Mouse (Mus musculus): ENCODE measurements around the gene Zc3h6. TPM values are rescaled to one million over a fixed set of nuclear protein-coding genes. Genes with fewer than 3 reads are reported as not detected.

Gene Zc3h6
- polyA plus RNA-seq, 1 experiment, result 4.0 TPM

DNA sequence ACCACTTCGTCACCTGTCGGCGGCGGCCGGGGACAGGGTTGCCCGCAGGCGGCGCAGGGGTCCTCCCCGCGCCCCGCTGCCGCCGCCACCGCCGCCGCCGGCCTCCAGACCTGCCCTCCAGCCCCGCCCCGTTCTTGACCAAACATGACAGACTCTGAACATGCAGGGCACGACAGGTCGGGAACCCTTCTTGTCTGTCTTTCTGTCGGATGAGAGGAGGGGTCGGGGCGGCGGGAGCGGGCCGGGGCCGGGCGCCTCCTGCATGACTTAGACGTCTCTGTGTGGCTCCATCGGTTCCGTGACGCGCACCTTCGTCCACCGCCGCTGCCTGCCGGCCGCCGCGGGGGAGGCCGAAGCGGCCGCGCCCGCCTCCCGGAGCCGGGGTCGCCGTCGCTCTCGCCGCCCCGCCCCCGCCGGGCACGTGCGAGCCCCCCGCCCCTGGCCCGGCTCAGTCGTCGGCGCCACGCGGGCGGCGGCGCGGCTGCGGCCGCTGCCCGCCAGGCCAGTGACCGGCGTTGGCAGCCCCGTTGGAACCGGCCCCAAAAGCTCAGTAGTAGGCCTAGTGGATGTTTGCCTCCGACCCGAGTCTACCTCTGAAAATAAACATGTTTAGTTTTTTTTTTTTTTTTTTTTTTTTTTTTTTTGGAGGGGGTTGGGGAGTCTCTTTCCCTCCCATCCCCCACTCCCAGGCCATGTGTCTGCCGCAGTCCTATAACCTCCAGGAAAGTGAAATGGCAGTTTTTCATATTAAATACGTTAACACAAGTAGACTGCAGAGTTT lies 649 bp downstream of the Zc3h6 start, which contains the start of gene Gm10762:
Gene Gm10762 (minus strand): TSS at position 65 of the 781 bp plus-strand sequence.
- peak; percentile 84 for DNase-seq (ENCODE audit: low read depth)
- TF ChIP-seq CTCF (IDR thresholded peaks at IDR 0.05; ENCODE audit: borderline replicate concordance, extremely low read depth, insufficient read depth, insufficient read length) (no peak), POLR2A (IDR thresholded peaks at IDR 0.05; ENCODE audit: borderline replicate concordance, extremely low read depth, insufficient read depth, insufficient read length, poor library complexity, severe bottlenecking) (peak; percentile 63; the same call in 1 of the 2 replicates)

DNA sequence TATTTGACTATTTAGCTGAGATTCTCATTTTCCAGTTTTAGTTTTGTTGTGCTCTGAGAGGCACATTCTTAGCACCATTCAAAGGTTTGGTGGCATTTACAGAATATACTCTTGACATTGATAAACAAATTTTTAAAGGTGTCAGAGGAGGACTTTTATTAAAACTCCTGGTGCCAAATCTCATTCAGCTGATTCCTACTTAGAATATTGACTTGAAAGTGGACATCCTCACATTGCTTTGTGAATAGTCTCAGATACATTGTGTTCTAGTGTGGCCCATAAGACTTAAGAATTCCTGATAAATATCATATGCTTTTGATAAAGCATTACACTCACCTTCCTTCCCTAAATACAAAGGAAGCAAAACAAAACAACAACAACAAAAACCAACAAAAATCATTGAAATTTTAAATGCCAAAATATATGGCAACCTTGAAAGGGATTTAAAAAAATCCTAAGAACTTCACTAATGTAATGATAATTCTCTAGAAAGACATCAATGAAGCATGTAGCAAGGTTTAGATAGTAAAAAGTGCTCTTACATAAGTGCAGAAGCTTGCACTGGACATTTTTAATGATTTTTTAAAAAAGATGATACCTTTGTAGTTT lies 1.4 kb downstream of the Zc3h6 start:
- TF ChIP-seq POLR2A (IDR thresholded peaks at IDR 0.05; ENCODE audit: borderline replicate concordance, extremely low read depth, insufficient read depth, insufficient read length, poor library complexity, severe bottlenecking), result no peak
- no peak for TF ChIP-seq CTCF (IDR thresholded peaks at IDR 0.05; ENCODE audit: borderline replicate concordance, extremely low read depth, insufficient read depth, insufficient read length)
- no peak for DNase-seq (ENCODE audit: low read depth)

GRCm38 (mm10) chr2:128972301-128972700 lies 5.1 kb downstream of the Zc3h6 start:
- DNase-seq (ENCODE audit: low read depth), result no peak
- TF ChIP-seq CTCF (IDR thresholded peaks at IDR 0.05; ENCODE audit: borderline replicate concordance, extremely low read depth, insufficient read depth, insufficient read length) (no peak), POLR2A (IDR thresholded peaks at IDR 0.05; ENCODE audit: borderline replicate concordance, extremely low read depth, insufficient read depth, insufficient read length, poor library complexity, severe bottlenecking) (no peak)

GRCm38 (mm10) chr2:128975572-128975971 lies 8.4 kb downstream of the Zc3h6 start:
- DNase-seq (ENCODE audit: low read depth), result no peak
- TF ChIP-seq POLR2A (IDR thresholded peaks at IDR 0.05; ENCODE audit: borderline replicate concordance, extremely low read depth, insufficient read depth, insufficient read length, poor library complexity, severe bottlenecking) (no peak), CTCF (IDR thresholded peaks at IDR 0.05; ENCODE audit: borderline replicate concordance, extremely low read depth, insufficient read depth, insufficient read length) (no peak)

DNA sequence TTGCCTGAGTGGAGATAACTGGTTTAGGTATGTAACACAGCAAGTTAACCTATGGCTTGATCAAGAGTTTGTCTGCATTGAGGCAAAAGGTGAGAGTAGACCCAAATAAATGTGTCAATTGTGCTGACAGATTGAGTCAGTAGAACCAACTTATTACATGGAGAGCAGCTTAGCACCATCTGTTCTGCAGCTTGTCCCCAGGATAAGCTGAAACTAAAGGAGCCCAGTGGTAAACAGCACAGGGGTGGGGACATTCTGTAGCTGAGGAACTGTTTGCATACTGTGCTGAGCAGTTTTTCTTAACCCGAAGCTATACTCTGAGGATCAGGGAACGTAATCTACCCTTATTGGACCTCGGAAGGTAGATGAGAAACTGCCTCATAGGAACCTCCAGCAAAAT lies 17.5 kb downstream of the Zc3h6 start:
- TF ChIP-seq CTCF (IDR thresholded peaks at IDR 0.05; ENCODE audit: borderline replicate concordance, extremely low read depth, insufficient read depth, insufficient read length) (no peak), POLR2A (IDR thresholded peaks at IDR 0.05; ENCODE audit: borderline replicate concordance, extremely low read depth, insufficient read depth, insufficient read length, poor library complexity, severe bottlenecking) (no peak)
- DNase-seq (ENCODE audit: low read depth), result peak; percentile 18

DNA sequence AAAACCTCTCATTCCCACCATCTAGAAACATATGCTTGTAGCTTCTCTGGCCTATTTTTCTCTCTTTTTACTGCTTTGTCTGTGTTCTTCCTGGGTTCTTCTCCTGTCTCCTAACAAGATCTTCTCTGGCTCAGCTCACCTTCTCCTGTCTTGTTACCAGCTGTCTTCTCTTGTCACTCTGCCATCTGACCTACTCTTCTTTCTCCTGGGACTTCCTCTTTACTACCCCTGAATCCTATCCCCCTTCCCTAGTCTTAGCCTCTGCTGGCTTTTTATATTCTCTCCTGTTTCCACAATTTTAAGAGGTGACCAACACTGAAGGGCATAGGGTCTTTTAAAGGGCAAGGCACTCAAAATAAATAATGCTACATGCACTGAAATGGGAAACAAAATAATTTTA lies 37.7 kb downstream of the Zc3h6 start:
- TF ChIP-seq CTCF (IDR thresholded peaks at IDR 0.05; ENCODE audit: borderline replicate concordance, extremely low read depth, insufficient read depth, insufficient read length), result no peak
- TF ChIP-seq POLR2A (IDR thresholded peaks at IDR 0.05; ENCODE audit: borderline replicate concordance, extremely low read depth, insufficient read depth, insufficient read length, poor library complexity, severe bottlenecking), result no peak
- DNase-seq (ENCODE audit: low read depth), result no peak

GRCm38 (mm10) chr2:129006194-129006749 lies 39.1 kb downstream of the Zc3h6 start:
- peak; percentile 1 for DNase-seq (ENCODE audit: low read depth)
- TF ChIP-seq POLR2A (IDR thresholded peaks at IDR 0.05; ENCODE audit: borderline replicate concordance, extremely low read depth, insufficient read depth, insufficient read length, poor library complexity, severe bottlenecking) (no peak), CTCF (IDR thresholded peaks at IDR 0.05; ENCODE audit: borderline replicate concordance, extremely low read depth, insufficient read depth, insufficient read length) (no peak)

GRCm38 (mm10) chr2:129008867-129009266 lies 41.7 kb downstream of the Zc3h6 start:
- 0 out of 2 replicates have a peak, but pooled peaks have one; percentile 4 for TF ChIP-seq CTCF (IDR thresholded peaks at IDR 0.05; ENCODE audit: borderline replicate concordance, extremely low read depth, insufficient read depth, insufficient read length)

GRCm38 (mm10) chr2:129020106-129020505 lies 52.9 kb downstream of the Zc3h6 start:
- no peak for TF ChIP-seq CTCF (IDR thresholded peaks at IDR 0.05; ENCODE audit: borderline replicate concordance, extremely low read depth, insufficient read depth, insufficient read length)
- no peak for TF ChIP-seq POLR2A (IDR thresholded peaks at IDR 0.05; ENCODE audit: borderline replicate concordance, extremely low read depth, insufficient read depth, insufficient read length, poor library complexity, severe bottlenecking)
- no peak for DNase-seq (ENCODE audit: low read depth)

More at GRCm38 (mm10) chr2:129008867-129009266, 41.7 kb downstream of the Zc3h6 start:
- DNase-seq (ENCODE audit: low read depth), result peak; percentile 3

GRCm38 (mm10) chr2:129024820-129025219 lies 57.6 kb downstream of the Zc3h6 start:
- no peak for TF ChIP-seq POLR2A (IDR thresholded peaks at IDR 0.05; ENCODE audit: borderline replicate concordance, extremely low read depth, insufficient read depth, insufficient read length, poor library complexity, severe bottlenecking)
- no peak for TF ChIP-seq CTCF (IDR thresholded peaks at IDR 0.05; ENCODE audit: borderline replicate concordance, extremely low read depth, insufficient read depth, insufficient read length)
- DNase-seq (ENCODE audit: low read depth), result no peak

DNA sequence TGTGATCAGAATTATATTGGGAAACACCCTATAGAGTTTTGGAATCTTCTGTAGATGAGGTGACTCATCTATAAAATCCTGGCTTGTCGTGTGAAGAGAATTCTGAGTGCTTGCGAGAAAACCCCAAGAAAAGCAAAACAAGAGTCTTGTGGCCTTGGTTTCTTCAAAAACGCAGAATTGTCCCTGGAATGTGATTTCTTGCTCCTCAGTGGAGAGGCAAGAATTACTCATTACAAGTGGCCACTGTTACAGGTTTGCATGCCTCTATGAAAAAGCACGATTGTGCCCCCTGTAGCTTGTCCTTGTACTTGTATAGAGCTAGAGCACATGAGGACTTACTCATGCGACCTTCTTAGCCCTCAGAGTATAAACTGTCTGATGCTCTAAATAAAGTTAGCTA lies 68.2 kb downstream of the Zc3h6 start:
- TF ChIP-seq POLR2A (IDR thresholded peaks at IDR 0.05; ENCODE audit: borderline replicate concordance, extremely low read depth, insufficient read depth, insufficient read length, poor library complexity, severe bottlenecking), result no peak
- no peak for TF ChIP-seq CTCF (IDR thresholded peaks at IDR 0.05; ENCODE audit: borderline replicate concordance, extremely low read depth, insufficient read depth, insufficient read length)
- no peak for DNase-seq (ENCODE audit: low read depth)
